Mouse (Mus musculus): ENCODE results near the gene Gnptab.

DNA sequence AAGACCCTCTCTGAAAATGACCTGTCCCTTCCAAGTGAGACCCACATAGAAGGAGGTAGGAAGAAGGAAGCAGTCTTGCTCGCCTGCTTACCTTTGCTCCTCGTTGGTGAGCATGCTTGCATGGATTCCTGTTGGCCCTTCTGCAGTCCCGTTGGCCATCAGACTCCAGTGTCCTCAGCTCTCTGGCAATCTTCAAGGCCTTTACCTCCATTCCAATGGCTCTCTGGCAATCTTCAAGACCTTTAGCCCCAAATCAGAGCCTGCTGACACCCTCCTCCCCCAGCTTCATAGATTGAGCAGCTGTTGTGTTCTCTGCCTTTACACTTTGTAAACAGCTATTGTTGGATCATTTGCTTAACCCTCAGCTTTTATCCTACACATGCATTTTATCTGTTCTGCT is 14.7 kb upstream of the Gnptab start:
- TF ChIP-seq CTCF (IDR thresholded peaks at IDR 0.05; ENCODE audit: borderline replicate concordance, insufficient read depth, low read depth, low read length) = no peak
- no peak for TF ChIP-seq POLR2A (IDR thresholded peaks at IDR 0.05; ENCODE audit: borderline replicate concordance, insufficient read depth, low read length)

Measured in cerebellum, adult 2 months (tissue).